Mouse (Mus musculus) spleen, postnatal 36 days (tissue): ENCODE measurements around the gene Elovl6.
A peak's percentile ranks its signal among the peaks of the same experiment; 100 is the strongest.

Experiments used
- DNase-seq, 2 experiments: peaks; one replicate each; pipeline ENCODE4 v3.0.0; 2022; ENCODE audit warnings: low spot score in 2 of 2, mixed read lengths in 1 of 2

Gene Elovl6

DNA sequence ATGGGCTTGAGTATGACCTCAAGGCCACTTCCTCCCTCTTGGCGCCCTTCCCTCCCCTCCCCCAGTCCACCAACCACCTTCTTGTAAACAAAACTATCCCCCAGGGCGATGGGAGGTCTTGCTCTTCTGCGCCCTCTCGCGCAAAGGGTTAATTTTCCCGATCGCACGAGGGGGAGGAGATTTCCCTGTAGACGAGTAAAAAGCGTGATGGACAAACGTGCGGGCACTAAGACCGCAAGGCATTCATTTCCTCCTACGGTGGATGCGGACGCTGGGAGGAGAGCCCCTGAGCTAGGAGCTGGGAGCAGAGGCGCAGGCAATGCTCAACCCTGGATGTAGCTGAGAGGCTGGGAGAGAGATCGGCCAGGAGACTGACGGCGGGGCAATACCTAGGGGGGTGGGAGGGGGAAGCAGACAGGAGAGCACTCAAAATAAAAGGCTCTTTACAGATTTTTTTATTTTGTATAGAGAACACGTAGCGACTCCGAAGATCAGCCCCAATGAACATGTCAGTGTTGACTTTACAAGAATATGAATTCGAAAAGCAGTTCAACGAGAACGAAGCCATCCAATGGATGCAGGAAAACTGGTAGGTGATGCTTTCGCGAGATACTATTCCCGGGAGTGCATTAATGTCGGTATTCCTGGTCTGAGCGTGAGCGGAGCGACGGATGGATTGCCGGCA, at the start of gene Elovl6:
Gene Elovl6 (plus strand): TSS at position 176 of the 685 bp plus-strand sequence.
- DNase-seq, result peak; percentile 31 to 46

DNA sequence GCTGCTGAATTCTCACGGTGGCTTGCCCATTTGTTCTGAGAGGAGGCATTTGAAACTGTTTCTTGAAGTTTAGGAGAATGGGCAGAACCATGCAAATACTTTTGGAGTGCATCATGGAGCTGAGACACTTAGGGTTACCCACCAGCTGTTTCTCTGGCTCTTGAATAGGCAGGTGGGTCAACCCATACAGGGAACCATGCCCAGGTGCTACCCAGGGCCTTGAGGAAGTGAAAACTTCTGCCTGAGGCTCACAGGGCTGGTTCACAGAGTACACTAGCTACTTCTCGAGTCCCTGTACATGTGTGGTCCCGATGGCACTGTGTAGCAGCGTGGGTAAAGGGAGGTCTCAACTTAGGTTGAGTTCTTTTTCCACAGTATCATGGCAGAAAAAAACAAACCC, 43.4 kb upstream of the Elovl6 start:
- DNase-seq, result peak; percentile 63

DNA sequence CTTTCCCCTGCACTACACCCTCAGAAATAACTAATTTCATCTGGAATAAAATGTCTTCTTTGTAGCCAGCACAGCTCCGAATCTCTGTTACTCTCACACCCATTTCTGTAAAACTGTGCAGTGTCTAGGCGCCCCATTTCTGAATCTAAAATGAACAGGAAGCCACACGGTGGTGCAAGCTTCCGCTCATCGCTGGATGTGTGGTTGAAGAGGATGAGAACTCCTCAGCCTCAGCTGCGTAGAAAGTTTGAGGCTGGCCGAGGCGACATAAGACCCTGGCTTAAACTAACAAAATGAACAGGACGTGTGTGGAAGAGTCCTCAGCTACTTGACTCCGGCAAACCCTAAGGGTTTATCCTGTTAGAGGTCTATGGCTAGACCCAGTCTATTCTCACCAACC, 38.0 kb upstream of the Elovl6 start:
- DNase-seq, result peak; percentile 64 to 66

DNA sequence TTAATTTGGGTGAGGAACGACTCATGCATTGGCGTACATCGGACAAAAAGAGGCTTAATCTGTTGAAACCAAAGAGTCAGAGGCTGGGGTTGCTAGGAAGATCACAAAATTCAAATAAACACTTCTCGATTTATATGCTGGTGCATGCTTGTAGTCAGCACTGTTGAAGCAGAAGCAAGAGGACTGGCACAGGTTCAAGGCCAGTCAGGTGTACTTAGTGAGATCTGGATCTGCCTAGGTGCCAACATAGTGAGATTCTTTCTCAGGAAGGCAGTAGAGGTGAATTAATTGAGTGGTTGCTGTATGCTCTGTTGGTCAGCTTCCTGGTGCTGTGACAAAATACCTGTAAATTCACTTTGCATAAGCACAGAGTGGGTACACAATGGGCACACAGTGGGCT, 37.4 kb upstream of the Elovl6 start:
- no peak for DNase-seq

DNA sequence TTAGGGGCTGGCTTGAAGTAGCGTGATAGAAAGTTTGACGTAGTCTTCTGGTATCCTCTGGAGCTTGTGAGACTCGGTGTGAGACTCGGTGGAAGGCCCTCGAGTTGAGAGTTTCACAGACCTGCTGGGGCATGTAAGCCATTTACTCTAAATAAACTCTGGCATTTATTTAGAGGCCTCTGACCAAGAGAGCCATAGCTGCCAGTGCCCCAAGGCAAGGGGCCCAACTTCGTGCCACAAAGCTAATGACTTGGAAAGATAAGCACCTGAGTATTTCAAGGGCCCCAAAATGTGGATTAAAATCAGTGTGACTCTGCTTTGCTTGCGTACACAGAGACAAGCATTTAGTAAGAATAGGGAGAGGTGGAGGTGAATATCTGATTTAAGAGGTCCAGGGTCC, 28.4 kb upstream of the Elovl6 start:
- DNase-seq, result no peak

DNA sequence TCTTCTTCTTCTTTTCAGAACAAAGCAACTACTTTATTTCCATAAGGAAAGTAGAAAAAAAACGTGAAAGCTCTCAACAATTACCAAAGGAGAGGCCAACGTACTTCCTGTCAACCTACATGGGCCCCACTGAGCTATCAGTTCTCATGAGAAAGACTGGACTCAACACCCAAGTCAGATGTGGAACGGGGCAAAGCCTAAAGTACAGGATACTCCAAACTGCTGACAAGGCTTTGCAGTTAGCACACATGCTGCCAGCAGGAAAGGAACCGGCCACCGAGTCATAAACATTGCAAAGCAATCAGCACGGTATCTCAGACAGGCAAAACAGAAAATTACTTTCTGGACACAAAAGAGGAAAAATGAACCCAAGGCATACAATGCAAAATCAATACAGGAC, 27.2 kb upstream of the Elovl6 start:
- DNase-seq, result no peak

DNA sequence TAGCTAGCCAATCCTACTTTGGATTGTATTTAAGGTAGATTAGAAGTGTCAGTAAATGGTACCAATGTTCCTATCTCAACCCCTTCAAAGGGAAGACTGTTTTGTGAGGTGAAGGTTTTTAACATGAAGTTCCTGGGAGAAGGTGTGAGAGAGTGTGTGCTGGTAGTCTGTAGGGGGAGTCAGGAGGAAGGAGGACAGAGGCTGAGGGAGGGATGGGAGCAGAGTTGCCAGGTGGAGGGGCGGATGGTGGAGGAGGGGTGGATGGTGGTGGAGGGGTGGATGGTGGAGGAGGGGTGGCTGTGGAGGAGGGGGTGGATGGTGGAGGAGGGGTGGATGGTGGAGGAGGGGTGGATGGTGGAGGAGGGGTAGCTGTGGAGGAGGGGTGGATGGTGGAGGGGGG, 24.4 kb upstream of the Elovl6 start:
- DNase-seq, result no peak

DNA sequence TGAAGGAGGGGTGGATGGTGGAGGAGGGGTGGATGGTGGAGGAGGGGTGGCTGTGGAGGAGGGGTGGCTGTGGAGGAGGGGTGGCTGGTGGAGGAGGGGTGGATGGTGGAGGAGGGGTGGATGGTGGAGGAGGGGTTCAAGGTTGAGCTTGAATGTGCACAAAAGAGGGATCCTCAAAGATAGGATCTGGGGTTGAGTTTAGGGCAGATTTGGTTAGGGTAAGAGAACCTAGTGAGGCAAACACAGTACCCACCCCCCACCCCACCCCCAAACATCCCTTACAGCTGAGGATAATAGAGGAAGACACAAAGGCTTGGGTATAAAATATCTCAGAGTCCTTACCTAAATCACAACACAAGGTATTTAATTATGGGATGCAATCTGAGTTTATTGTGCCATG, 23.6 kb upstream of the Elovl6 start:
- DNase-seq, result no peak

DNA sequence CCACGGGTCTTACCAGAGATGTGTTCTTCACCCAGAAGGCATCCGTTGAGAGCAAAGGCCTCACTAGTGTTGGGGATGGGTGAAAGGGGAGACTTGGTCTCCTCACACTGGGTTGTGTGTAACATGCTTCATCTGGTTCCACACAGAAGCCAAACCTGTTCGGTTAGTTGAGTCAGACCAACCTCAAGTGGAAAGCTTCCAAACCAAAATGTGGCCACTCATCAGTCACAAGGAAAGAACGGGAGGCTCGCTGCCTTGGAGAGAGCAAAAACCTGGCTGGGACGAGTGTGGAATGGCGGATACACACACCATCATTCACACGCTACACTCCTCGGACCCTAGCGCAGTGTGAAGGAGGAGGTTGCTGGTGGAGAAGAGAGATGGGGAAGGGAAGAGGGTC, 22.4 kb upstream of the Elovl6 start:
- DNase-seq, result no peak

DNA sequence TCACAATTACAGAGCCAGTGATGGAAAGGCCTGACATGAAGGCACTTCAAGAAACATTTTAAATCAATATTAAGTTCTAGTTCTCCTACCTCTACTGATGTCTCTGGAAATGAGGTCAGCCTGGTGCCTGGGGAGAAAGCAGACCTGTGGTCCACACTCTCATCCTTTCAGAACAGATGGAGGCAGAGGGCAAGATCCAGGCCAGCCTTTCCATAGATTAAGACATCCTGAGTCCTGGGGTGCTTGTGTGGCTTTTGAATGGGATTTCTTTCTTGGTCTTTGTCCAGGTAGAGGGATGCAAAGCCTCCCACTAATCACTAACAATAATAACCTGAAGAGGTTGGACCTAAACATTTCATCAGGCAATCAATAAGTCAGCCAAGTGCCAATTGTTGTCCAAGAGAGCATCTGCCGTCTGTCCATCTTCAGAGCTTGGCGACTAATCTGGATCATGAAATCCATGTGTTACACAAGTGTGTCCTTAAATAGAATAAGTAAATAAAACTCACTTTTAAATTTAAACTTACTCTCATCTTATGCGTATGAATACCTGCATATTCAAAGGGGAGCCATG, 16.2 kb upstream of the Elovl6 start:
- no peak for DNase-seq

DNA sequence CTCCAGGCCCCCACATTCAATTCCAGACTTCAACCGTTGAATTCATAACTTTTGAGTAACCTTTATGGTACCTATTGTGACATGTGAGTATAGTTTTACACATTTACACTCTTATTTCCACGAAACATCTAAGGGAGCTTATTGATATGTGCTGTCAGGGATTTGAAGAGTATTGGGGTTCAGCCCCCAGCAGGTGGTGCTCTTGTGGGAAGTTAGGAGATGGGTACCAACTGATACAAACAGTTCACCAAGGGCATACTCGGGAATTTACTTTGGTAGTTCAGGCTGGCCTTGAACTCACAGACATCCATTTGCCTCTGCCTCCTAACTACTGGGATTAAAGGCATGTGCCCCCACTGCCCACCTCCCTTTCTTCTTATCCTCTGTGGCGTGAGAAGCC, 11.7 kb upstream of the Elovl6 start:
- peak in 1 of 2 experiments; percentile 22 for DNase-seq

DNA sequence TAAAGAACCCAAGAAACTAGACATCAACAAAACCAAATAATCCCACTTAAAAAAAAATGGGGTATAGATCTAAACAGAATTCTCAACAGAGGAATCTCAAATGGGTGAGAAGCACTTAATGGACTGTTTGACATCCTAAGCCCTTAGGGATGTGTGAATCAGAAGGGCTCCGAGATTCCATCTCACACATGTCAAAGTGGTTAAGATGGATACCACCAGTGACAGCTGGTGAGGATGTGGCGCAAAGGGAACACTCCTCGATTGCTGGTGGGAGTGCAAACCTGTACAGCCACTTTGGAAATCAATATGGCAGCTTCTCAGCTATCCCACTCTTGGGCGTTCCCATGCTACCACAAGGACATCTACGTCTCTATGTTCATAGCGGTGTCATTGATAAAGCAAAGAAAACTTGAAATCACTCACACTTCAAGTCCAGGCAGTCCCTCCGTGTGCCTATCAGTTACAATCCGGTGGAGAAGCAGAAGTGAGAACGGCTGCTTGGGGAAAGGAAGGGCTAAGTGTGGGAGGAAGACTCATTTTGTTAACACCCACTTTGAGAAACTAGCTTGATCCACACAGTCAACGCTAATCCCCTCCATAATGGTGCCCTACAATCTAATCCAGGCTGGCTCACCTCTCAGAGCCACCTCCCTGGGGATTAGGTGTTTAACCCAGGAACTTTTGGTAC, 8.6 kb upstream of the Elovl6 start:
- DNase-seq, result peak; percentile 37 to 48

DNA sequence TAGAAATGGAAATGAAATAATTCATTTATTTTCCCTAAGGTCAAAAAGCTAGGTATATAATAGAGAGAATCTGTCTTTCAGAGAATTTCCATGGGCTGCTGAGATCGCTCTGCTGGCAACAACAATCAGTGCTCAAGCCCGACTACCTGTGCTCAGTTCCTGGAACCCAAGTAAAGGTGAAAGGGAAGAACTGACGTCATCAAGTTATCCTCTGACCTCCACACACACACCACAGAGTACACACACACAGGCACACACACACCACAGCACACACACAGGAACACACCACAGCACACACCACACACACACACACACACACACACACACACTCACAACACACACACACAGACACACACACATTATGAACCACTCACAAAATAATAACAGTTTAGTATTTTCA, 5.1 kb upstream of the Elovl6 start:
- DNase-seq, result no peak

DNA sequence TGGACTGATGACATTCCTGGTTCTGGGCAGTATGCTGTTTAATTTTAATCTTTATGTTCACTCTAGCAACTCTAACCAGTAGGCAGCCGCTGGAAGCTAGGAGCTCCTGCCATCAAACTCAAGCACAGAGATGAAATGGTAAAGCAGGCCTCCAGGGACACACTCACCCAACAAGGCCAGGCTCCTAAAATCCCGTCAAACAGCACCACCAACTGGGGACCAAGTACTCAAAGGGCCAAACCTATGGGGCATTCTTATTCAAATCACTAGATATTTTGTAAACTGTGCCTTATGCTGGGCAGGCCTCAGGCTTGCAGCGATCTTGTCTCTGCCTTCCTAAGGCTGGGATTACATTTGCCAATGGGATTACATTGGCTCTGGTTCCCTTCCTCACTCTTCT, 2.8 kb upstream of the Elovl6 start:
- DNase-seq, result no peak

DNA sequence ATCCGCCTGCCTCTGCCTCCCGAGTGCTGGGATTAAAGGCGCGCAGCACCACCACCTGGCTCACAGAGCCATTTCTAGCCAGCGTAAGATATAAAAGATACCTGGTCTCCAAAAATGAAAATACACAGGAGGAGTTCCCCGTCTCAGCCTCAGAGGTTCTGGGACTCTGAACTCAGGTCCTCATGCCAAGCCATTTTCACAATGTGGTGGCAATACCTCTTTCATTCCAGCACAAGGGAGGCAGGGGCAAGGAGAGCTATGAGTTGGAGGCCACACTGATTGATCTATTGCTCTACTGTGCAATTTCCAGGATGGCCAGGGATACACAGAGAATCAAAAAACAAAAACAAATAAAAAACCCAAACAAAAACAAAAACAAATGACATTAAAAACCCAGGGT, 1.7 kb upstream of the Elovl6 start:
- no peak for DNase-seq

DNA sequence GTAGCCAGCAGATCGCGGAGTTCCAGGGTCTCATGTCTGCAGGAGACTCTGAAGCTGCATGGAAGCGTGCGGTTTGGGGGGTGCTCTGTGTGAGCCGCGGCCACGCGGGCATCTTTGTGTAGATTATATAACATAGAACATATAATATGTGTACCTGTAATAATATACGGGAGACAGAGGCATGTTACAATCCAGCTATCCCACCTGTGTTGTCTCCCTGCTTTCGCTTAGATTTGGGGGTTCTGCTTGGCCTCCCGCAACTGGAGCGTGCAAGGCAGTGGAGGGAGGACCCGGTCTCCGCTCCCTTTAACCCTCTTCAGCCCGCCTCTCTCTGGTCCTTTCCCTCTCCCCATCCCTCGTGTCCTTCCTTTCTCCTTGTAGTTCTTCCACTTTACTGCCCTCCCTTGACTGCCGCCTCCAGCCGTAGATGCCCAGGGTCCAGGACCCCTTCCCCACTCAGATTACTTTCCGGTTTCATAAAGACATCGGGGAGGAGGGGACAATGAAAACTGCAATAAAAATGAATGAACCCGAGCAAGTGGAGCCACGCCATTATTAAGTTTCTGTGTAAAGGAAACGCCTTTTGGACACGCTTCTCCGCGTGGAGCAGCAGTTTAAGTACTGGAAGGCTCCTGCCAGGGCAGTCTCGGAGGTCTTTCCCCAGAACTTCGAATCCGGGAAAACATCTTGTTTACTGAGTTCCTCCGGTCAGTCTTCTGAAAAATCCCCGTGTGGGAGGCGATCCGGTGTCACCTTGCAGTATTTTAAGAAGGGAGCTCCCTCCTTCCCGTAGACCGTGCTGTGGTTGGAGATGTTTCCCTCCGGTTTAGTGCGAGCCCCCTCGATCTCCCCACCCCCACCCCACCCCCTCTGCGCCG, 949 bp downstream of the Elovl6 start:
- no peak for DNase-seq

DNA sequence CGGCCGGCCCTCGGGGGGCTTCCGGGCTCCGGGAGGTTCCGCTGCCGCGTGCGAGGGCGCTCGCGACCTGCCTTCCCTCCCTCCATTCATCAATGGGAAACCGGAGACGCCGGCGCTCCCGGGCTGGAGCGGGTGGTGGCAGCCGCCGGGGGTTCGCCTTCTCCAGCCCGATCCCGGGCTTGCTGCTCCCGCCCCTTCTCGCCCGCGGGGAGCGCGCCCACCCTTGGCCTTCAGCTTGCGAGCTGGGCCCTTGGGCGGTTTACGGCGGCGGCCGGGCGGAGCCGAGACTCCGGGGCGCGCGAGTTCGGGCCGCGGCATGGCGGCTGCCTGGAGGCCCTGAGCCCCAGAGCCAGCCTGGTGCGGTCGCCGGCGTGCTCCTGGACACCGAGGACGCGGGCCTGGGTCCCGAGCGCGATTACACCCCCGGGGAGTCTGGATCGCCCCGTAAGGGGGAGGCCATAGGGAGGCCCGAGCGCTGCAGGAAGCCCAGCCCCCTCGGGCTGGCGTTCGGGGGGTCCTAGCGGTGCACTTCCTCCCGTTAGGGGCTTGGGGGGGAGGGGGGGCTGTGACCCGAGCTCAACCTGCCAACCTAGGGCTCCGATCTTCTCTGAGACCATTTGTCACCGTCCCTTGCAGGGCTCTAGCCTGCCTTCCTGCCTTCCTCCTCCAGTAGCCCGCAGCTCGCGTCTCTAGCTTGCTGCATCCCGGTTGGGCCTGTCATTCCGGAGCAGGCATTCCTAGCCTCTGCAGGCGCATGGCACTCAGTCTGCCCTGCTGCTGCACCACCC, 1.8 kb downstream of the Elovl6 start:
- peak; percentile 58 to 61 for DNase-seq

DNA sequence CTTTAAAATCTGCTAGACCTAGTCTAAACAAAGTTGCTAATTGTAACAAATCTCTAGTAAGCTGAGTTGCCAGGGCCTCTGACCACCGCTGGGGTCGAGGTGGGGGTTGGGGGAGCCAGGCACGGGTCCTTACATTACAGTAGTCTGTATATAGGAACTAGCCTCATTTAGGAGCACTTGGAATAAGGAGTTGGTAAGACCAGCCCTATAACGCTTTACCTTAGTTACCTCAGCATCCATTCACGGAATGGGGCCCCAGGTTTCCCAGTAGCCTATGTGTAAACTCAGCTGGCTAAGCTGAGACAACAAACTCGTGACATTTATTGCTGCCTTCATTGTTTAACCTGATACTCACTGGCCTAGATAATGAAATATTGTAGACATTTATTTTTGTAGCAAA, 3.3 kb downstream of the Elovl6 start:
- no peak for DNase-seq

DNA sequence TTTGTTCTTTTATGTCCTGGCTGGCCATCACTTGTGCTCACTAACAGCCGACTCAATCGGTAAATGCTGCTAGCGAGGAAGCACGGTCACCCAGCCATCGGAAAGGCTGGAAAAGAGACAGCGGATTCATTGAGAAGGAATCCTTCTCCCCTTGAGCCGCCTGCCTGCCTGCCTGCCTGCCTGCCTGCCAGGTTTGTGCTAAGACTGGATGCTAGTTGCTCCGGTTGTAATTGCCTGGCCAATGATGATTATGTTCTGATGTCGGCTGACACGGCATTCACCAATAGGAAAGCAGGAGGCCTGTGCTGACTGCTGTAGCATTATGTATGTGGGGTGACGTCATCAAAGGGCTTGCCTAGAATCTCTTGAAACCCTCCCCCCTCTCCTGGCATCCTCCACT, 4.0 kb downstream of the Elovl6 start:
- DNase-seq, result peak; percentile 85 to 88

DNA sequence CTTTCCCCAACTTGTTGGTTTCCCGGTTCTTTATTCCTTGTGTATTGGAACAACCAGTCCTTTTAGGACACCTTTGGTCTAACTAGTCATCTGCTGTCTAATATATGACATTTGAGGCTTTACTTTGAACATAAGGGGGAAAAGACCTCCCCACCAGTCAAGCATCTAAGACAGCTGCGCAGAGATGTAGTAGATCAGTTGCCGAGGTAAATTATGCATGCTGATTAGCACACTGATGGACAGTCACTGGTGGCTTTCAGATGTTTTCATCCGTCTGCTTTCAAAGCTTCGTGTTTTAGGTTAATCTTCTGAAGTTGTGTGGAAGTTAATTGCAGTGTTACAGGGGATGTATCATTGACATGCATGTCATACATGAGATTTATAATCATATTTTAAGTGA, 5.8 kb downstream of the Elovl6 start:
- no peak for DNase-seq

DNA sequence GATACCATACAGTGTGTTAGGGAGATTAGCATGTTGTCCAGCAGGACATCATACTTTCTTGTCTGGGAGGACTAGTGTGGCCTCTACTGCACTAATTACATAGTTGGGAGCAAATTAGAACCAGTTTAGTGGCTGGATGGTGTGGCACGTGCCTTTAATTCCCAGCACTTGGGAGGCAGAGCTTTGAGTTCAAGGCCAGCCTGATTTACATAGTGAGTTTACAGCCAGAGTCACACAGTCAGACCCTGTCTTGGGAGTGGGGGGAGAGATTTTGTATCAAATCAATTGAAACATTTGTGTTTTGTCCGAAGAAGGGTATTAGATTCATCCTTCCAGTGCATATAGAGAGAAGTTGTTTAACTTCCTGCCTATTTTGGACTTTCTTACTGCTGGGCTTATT, 8.7 kb downstream of the Elovl6 start:
- no peak for DNase-seq

DNA sequence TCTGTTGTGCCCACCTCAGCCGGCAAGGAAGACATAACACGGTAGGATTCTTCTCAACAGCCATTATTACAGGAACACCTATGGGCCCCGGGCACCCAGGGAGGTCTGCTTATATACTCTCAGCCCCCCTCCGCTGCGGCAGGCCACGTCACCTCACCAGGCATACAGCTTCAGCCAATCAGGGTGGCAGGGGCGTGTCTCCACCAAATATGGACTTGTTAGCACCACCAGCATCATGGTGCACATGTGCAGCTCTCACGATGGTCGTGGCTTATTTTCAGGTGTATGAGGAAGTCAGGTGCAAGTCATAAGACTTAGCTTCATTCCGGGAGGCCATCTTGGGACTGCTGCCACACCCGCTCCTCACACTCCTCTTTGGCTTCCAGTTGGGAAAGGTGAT, 9.3 kb downstream of the Elovl6 start:
- DNase-seq, result no peak
